Mouse (Mus musculus) skeletal muscle tissue, adult 2 months (tissue): Measurements from ENCODE around the gene Gm9639.
"Not testable (repeated sequence)": the region's sequence is repeated elsewhere in the genome, so short reads cannot be mapped to it uniquely, and the experiment has no call there.

ENCODE experiments used
- DNase-seq: peaks from one replicate; pipeline ENCODE4 v3.0.0-alpha.2; 2012; ENCODE audit warnings: low read depth, low spot score

Gene Gm9639

DNA sequence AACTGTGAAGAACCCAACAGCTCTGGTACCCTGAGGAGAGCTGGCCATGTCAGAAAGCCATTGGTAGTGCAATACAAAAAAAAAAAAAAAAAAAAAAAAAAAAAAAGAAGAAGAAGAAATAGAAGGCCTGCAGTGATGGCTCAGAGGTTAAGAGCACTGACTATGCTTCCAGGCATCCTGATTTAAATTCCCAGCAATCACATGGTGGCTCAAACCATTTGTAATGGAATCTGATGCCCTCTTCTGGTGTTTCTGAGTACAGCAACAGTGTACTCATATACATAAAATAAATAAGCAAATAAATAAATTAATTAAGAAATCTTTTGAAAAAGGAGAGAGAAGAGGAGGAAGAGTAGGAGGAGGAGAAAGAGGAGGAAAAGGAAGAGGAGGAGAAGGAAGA, 41.4 kb downstream of the Gm9639 start:
- no peak for DNase-seq

GRCm38 (mm10) chr10:77752312-77752711, 42.6 kb downstream of the Gm9639 start:
- DNase-seq = not testable (repeated sequence)

GRCm38 (mm10) chr10:77751254-77751653, 43.6 kb downstream of the Gm9639 start, which contains the start of gene Gm9736:
Gene Gm9736, minus strand, starts transcription at chr10:77751354.
- DNase-seq = not testable (repeated sequence)

DNA sequence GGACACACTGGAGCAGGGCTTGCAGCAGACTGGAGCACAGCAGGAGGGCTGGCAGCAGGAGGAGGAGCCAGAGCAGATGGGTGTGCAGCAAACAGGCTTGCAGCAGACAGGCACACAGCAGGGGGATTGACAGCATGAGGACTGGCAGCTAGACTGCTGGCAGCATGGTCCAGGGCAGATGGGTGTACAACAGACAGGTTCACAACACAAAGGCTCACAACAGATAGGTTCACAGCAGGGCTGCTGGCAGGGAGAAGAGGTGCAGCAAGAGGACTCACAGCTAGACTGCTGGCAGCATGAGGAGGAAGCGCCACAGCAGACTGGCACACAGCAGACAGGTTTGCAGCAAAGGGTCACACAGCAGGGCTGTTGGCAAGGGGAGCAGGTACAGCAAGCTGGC, 44.2 kb downstream of the Gm9639 start:
- DNase-seq = not testable (repeated sequence)
